Mouse (Mus musculus): ENCODE data around the gene Asic3. TPM values are rescaled to one million over a fixed set of nuclear protein-coding genes. Genes with fewer than 3 reads are reported as not detected.

Asic3 gene
- 1.0 and 1.2 TPM in 2 replicates for polyA plus RNA-seq (2012; rRNA removed)

DNA sequence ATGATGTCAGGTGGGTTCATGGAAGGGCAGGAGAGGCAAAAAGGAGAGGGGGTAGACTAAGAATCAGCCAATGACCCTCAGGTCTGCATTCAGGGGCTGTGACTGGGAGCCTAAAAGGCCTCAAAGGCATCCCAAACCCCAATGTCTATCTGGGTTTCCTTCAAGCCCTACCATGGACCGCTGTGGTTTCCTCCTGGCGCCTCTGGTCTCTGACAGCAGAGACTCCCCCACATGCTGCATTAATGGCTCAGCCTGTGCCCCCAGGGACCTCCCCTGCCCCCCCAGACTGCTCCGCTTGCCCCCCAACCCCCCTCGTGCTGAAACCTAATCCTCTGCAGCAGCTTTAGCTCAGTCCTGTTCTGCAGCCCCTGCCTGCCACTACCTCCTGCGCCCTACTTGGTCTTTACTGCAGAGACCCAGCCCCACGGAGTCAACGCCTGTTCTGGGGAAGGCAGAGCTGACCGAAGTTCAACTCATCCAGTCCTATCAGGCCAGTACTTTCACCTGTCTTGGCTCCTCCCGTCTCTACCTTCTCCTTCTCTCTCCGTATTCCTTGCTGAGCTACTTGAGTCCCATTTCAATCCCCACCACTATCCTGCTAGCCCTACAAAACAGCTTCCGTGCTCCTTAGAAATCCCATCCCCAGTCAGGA, at the start of gene Asic3:
TSS of gene Asic3 (plus strand) at position 351 of the 652 bp plus-strand sequence.

GRCm38 (mm10) chr5:24364508-24364907, 48.7 kb upstream of the Asic3 start, which contains the start of gene Nos3:
TSS of gene Nos3 (plus strand) at chr5:24364810.

DNA sequence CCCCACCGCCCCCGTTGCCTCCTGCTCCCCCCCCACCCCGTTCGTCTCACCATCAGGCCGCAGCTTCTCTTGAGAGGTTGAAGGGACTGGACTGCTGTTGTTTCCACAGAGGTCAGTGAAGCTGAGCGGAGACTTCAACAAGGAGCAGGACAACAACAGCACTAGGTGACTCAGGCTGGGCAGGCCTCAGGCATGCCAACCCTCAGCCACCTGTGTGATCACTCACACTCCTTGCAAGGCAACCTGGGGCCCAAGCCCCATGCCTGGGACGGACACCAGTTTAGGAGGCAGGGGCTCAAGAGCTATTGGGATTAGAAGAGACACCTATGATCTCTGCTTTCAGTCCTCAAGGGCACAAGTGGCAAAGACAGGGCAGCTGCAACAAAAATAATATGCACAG, 21.3 kb upstream of the Asic3 start, which contains the start of gene Atg9b:
TSS of gene Atg9b (minus strand) at position 280 of the 400 bp plus-strand sequence.

GRCm38 (mm10) chr5:24393392-24393997, 19.7 kb upstream of the Asic3 start, which contains the start of gene Abcb8:
TSS of gene Abcb8 (plus strand) at chr5:24393663.

DNA sequence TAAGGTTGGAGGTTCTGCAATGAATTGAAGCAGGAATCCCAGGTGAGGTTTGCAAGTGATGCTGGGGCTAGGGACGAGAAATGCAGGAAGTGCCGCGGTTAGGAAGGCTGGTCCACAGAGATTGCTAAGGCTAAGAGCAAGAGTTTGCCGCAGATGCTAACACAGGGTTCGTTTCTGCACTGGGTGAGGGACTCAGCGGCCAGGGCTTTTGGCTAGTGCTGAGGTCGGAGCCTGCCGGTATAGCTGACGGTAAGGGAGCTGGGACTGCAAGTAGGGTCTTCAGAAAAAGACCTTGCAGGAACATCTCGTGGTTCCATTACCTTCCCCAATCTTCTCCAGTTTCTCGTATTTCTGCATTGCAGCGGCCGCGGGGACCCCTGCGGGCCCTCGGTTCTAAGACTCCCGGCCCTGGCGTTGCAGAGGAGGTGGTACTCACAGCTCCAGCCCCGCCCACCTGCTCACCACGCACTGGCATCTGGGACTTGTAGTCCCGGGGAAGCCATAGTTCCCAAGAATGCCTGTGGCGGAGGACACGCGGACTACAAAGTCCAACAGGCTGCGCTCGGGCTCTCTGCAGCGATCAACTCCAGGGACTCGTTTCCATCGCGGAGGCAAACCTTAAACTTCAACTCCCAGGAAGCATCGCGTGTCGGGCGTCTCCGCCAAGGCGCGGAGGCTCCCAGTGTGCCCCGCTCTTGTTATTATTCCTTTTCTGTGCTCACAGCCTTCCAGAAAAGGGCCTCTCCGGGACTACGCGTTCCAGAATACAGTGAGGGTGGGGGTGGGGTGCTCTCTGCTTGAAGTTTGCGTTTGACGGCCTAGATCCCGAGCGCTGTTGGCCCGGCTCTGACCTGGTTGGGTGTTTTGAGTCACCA, 10.2 kb downstream of the Asic3 start, which contains the start of the genes Cdk5 and Slc4a2:
TSS of gene Cdk5 (minus strand) at position 402 of the 875 bp plus-strand sequence.
TSS of gene Slc4a2 (plus strand) at position 709 of the 875 bp plus-strand sequence.

DNA sequence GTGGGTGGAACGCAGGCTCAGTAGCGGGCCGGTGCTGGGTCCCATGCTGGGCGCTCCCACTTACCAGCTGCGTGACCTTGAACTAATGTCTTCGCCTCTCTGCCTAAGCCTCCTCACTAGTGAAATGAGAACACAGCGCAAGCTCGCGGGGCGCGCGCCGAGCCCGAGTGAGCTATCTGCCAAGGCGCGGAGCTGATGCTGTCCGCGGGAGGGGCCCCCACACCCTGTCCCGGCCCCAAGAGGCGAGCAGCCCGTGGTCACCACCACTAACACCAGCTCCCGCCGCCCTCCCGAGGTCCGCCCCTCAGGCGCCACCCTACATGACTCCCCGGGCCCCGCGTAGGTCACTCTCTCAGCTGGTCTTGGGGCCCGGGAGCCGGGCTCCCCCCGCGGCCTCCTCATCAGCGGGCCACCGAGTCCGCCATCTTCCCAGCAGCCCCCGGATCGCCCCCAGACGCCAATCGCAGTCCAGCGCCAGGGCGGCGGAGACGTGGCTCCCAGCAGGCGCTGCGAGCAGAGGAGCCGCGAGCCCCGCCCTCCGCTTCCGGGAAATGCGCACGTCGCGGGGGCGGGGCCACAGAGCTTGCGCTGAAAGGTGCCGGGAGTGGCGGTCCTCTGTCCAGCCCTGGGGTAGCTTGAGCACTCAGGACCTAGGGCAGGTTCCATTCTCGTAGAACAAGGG, 31.7 kb downstream of the Asic3 start, which contains the start of gene Fastk:
TSS of gene Fastk (minus strand) at position 542 of the 682 bp plus-strand sequence.

GRCm38 (mm10) chr5:24447624-24448298, 34.6 kb downstream of the Asic3 start, which contains the start of gene Tmub1:
TSS of gene Tmub1 (minus strand) at chr5:24447854.

DNA sequence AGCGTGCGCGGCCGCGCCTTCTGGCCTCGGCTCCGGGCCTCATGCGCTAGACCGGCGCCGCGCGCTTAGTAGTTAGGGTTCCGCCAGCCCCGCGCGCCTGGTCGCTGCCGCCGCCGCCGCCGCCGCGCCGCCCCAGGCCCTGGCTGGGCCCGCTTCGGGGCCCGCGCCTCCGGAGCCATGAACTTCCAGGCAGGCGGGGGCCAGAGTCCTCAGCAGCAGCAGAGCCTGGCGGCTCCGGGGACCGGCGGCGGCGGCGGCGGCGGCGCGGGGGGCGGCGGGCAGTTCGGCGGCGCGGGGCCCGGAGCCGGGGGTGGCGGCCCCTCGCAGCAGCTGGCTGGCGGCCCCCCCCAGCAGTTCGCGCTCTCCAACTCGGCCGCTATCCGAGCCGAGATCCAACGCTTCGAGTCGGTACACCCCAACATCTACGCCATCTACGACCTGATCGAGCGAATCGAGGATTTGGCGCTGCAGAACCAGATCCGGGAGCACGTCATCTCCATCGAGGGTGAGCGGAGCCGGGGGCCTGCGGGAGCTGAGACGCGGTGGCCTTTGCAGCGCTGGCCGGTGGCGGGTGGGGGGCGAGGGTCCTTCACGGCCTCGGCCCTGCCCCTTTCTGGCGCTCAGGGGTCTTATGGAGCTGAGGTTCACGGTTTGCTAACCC, 39.0 kb downstream of the Asic3 start, which contains the start of gene Agap3:
TSS of gene Agap3 (plus strand) at position 148 of the 661 bp plus-strand sequence.

Other genes starting within 250 kb of the Asic3 start
- 5.9 and 7.2 TPM in 2 replicates for gene Nupl2, start 248.4 kb upstream of the Asic3 start, polyA plus RNA-seq (2012; rRNA removed)
- 180 TPM in 2 replicates for gene Kcnh2, start 61.8 kb upstream of the Asic3 start, polyA plus RNA-seq (2012; rRNA removed)
- 24.5 and 26.5 TPM in 2 replicates for gene Nos3, start 48.6 kb upstream of the Asic3 start, polyA plus RNA-seq (2012; rRNA removed)
- 5.5 and 13.3 TPM in 2 replicates for gene Atg9b, start 21.2 kb upstream of the Asic3 start, polyA plus RNA-seq (2012; rRNA removed)
- 83.5 and 96.0 TPM in 2 replicates for gene Abcb8, start 19.7 kb upstream of the Asic3 start, polyA plus RNA-seq (2012; rRNA removed)
- 117 and 118 TPM in 2 replicates for gene Cdk5, start 10.1 kb downstream of the Asic3 start, polyA plus RNA-seq (2012; rRNA removed)
- 124 and 127 TPM in 2 replicates for gene Slc4a2, start 10.4 kb downstream of the Asic3 start, polyA plus RNA-seq (2012; rRNA removed)
- 290 and 311 TPM in 2 replicates for gene Fastk, start 31.9 kb downstream of the Asic3 start, polyA plus RNA-seq (2012; rRNA removed)
- 68.9 and 72.3 TPM in 2 replicates for gene Tmub1, start 34.5 kb downstream of the Asic3 start, polyA plus RNA-seq (2012; rRNA removed)
- gene Agap3, start 38.8 kb downstream of the Asic3 start, polyA plus RNA-seq (2012; rRNA removed) = 143 and 150 TPM in 2 replicates
- gene Gbx1, start 113.8 kb downstream of the Asic3 start, polyA plus RNA-seq (2012; rRNA removed) = 0.03 and 0.07 TPM in 2 replicates
- gene Asb10, start 127.6 kb downstream of the Asic3 start, polyA plus RNA-seq (2012; rRNA removed) = 2.6 and 5.2 TPM in 2 replicates
- gene 4931409K22Rik, start 143.4 kb downstream of the Asic3 start, polyA plus RNA-seq (2012; rRNA removed) = not detected in 2 replicates
- 77.2 and 82.0 TPM in 2 replicates for gene Abcf2, start 164.1 kb downstream of the Asic3 start, polyA plus RNA-seq (2012; rRNA removed)
- 52.7 and 74.0 TPM in 2 replicates for gene Chpf2, start 173.3 kb downstream of the Asic3 start, polyA plus RNA-seq (2012; rRNA removed)
- 74.2 and 103 TPM in 2 replicates for gene Smarcd3, start 211.0 kb downstream of the Asic3 start, polyA plus RNA-seq (2012; rRNA removed)